Mouse (Mus musculus): Measurements from ENCODE around the gene Tnik.

The Tnik gene

DNA sequence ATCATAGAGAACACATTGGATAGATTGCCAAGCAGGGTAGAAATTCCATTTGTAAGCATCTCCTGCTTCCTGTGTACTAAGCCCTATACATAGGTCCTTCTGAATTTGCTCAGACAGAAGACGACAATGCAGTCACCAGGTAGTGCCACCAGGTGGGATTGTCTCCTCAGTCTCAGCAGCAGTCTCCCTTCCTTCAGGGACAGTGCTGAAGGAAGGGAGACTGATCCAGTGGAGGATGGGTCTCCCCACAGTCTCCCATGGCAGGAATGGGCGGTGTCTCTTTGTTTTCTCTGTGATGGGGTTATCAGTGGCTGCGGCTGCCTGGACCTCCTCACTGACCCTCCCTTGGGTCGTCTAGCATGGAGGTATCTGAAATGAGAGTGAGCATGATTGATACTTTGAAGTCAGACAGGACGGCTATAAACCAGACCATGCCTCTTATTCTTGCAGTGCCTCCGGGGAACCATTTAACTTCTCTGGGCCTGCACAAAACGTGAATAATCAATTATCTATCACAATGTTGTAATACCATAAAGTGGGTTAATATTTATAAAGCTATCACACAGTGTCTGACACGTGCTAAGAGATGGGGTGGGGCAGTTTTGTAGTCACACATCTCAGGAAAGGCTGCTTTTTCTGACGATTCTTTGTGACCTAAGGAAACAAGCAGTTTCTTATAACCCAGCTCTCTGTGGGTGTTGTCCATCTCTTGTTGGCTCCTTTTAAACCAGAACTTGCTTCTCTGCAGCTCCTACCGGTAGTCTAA lies 285.1 kb downstream of the Tnik start:
- DNase-seq (ENCODE audit: low read depth, low spot score), result no peak

DNA sequence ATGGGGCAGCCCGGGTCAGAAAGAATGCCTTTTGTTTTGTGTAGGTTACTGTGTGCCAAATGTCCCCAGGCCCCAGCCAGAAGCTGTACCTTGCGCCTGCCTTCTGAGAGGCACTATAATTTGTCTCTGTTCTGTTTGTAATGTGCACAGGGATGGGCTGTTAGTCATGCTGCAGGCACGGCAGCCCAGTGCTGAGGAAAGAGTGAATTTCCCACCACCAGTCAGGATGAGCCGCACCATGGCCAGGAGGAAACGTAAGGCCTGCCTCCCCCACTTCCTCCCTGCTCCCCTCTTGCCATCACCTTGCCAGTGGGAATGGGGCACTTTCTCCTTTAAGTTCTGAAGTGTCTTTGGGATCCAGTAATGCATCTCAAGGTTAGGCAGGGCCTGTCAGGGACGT lies 286.4 kb downstream of the Tnik start:
- DNase-seq (ENCODE audit: low read depth, low spot score), result no peak

DNA sequence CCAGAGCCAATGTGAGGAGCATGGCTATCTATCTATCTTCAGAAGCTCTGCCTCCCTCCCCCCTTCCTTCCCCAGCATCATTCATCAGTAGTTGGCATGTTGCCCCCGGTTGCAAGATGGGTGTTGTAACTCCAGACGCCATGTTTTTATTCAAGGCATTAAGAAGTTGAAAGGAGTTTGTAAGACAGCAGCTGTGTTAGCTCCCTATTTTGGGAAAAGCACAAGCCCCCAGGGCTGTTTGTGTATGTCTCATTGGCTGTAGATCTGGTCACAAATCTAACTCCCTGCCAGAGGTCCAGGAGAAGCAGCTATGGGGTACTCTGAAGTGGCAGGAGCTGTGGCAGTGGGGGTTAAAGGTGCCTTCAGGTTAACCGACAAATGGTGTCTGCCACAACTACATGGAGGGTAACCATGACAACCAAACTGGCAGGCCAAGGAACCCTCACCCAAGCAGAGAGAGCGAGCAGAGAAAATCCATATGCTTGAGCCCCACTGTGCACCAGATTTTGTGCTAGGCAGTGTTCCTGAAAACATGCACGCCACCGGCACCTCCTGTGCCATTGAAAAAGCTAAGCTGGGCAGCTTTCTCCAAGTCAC lies 287.6 kb downstream of the Tnik start:
- no peak for DNase-seq (ENCODE audit: low read depth, low spot score)

DNA sequence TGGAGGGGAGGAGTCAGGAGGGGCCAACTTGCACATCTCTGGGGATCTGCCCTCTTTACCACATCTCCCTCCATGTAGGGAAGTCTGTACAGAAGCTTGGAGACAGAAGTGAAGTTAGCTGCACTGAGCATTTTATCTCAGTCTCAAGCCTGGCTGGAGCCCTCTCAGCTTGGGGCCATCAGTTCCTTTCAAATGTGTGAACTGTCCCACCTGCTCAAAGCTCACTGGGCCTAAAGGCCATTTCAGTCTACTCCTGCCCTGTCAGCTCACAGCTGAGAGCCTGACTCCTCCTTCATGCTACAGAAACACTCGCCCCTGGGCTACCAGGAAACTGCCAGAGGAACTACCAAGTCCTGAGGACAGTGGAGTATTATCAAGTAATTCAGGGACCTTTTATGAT lies 288.7 kb downstream of the Tnik start:
- DNase-seq (ENCODE audit: low read depth, low spot score), result no peak

DNA sequence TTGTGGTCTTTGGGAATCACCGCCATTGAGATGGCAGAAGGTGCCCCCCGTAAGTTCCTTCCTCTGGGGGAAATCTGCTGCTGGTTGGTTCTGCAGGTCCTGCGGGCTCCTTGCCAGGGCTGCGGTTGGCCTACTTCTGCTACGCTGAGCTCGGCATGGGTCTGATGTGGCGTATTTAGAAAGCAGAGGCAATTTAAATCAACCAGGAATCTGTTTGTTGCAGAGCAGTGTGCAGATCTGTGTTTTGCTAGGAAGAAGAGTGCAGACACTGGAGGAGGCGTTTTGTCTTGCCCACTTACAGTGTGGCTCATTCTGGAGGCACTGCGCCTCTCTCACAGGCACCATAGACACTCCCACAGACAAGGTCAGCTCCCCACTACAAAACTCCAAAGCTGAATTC lies 291.9 kb downstream of the Tnik start:
- no peak for DNase-seq (ENCODE audit: low read depth, low spot score)

DNA sequence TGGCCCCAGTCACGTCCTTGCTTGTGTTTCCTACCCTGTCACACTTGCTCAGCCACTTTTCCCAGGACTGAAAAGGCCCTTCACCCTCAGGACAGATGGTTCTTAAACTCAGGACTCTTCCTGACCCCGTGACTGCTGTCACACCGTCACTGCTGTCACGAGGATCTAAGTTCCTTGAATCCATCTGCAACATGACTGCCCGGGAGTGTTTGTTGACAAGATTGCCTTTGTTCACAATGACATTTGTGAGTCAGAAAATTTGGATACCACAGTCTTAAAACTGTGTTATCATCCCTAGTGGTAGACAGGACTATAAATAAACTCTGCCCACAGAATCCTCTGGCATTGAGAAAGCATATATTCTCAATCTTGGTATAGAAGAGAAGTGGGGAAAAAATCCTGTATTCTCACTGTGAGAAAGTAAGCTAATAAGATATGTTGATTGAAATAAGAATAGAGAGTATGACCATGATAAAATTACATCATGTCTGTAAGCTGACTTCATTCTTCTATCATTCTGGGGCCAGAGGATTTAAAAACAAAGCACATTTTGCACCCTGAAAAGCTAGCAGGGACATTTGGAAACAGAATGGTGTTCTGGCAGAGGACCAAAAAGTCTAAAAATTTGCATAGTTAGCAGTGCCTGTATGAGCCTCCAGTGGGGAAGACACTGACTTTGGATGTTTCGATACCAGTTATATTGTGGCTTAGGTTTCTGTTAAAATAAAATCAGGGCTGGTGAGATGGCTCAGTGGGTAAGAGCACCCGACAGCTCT lies 293.0 kb downstream of the Tnik start:
- DNase-seq (ENCODE audit: low read depth, low spot score), result no peak

DNA sequence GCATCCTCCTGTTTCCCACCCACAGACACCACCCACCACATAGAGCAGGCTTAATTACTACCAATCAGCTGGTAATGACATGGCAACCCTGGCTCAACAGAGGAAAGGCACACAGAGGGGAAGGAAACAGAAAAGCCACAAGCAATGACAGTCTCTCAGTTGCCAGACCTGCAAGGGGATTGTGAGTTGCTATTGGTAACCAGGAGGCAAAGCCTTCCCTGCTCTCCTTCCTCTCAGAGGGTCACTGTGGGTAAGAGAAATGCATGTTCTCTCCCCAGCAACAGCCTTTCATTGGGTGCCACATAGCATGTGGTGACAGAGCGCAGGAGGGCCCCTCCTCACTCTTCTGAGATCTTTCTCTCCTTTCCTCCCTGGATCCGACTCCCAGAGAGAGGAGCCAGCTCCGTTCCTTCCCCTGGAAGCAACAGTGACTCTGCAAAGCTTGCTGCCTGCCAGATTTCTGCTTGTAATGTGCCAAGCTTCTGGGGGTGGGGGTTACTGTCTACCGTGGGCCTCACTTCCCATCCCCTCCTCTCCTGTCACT lies 295.4 kb downstream of the Tnik start:
- DNase-seq (ENCODE audit: low read depth, low spot score), result no peak

DNA sequence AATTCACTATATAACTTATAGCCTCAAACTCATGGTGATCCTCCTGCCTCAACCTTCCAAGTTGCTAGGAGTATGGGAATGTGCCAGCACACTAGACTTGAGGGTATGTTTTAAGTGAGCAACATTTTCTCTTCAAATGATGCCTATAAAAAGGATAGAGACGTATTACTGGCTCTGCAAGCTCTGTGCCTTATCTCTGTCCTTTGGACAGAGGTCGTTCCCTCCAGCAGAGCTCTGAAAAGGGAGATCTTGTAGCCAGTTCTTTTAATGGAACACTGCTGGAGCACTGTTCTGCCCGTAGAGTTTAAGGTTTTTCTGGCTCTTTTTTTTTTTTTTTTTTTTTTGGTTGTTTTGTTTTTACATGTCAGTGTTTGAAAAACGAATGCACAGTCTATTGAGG lies 298.4 kb downstream of the Tnik start:
- DNase-seq (ENCODE audit: low read depth, low spot score), result no peak

DNA sequence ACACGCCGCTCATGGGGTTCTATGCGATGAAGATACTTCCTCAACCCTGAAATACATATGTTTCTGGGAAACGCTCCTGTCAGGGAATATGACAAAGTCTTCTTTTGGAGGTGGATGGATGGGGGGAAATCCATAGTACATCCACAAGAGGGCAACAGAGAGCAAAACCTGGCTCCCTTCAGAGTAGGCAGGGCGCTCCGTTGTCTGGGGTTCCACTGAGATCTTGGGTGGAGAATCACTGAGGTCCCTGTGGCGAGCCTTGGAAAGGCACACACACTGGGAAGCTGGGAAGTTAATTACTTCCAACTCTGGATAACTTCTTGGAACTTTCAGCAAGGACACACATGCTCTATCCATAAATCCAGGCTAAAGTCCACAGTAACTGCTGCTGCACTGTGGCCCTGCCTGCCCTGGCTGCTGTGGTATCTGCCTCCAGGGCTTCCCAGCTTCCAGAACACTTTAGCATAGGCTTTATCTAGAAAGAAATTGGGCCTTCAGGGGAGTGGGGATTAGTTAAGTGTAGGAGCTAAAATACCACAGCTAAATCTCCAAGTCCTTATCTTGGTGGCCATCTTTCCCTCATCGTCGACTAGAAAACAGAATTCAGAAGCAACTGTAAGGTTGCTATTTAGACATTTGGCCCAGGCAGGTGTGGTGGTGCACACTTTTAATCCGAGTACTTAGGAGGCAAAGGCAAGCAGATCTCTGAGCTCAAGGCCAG lies 299.8 kb downstream of the Tnik start:
- DNase-seq (ENCODE audit: low read depth, low spot score), result no peak

DNA sequence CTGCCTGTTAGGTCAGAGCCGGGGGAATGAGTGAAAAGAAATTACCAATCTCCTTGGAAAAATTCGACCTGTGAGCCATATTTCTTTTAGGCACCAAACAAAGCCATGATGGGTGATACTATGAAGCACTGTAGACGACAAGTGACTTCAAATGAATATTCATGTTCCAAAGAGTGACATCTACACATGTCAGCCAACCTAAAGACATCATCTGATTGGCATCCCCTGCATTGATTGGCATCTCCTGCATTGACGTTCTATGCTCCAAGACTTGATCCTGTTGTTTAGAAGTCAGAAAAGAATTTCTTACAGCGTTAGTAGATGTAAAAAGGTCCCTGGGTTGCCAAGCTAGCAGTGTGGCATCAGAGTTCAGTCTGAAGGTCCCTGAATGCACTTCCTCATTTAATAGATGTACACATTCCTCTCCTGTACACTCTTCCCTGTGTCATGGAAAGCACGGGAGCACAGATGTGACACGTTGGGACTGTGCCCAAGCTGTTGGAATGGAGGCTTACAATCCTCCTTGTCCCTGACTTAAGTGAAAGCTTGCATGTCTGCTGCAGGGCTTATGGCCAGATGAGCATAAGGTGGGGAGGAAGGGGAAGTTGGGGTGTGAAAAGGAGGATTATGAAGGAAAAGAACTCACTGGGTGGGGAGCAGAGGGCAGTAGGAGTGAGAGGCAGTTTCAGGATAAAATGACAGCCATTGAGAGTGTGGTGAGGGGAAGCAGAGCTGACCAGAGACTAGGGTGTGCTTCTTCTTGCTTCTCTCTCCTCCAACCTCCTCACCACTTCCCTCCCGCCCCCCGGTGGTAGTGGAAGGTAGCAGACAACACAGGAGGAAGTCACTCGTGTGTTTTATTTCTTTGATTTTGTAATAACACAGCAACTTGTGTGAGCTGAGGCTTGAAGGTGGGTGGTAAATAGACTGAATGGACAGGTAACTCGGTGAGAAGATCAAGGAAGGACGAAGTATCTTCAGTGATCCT lies 301.6 kb downstream of the Tnik start:
- DNase-seq (ENCODE audit: low read depth, low spot score), result no peak

DNA sequence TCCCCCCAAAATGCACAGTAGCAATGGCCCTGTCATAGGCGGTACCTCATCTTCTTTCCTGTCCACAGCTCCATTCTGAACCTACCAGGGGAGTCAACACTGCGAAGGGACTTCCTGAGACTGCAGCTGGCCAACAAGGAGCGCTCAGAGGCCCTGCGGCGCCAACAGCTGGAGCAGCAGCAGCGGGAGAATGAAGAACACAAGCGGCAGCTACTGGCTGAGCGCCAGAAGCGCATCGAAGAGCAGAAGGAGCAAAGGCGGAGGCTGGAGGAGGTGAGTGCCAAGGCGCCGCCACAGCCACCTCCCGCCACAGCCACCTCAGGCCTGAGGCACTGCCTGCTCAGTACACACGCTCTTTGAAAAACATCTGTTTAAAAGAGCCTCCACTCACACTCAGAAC lies 314.3 kb downstream of the Tnik start:
- no peak for DNase-seq (ENCODE audit: low read depth, low spot score)

DNA sequence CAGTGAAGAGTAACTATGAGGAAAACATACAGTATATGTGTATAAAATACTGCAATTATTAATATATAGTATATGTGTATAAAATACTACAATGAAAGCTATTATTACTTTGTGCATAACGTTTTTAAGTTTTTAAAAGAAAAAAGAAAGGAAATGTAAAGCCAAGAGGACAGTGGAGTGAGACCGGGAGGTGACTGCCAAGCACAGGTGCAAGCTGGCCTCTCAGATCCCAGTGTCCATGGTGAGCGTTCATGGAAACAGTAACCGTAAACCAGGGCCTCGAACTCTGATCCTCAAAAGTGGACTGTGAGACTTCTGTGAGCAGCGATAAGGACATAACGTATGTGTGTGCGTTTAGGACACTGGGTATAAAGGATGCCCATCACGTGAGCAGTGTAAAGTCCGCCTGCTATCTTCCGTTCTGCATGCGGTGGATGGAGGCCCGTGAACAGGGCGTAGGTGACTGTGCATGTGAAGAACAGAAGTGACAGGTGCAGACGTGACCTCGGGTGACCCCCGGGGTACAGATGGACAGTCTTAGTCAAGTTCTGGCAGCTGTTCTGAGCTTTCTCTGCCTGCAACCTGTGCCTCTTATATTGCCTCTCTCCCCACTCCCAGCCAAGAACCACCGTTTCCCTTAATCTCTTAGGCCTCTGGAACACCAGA lies 316.1 kb downstream of the Tnik start:
- no peak for DNase-seq (ENCODE audit: low read depth, low spot score)

DNA sequence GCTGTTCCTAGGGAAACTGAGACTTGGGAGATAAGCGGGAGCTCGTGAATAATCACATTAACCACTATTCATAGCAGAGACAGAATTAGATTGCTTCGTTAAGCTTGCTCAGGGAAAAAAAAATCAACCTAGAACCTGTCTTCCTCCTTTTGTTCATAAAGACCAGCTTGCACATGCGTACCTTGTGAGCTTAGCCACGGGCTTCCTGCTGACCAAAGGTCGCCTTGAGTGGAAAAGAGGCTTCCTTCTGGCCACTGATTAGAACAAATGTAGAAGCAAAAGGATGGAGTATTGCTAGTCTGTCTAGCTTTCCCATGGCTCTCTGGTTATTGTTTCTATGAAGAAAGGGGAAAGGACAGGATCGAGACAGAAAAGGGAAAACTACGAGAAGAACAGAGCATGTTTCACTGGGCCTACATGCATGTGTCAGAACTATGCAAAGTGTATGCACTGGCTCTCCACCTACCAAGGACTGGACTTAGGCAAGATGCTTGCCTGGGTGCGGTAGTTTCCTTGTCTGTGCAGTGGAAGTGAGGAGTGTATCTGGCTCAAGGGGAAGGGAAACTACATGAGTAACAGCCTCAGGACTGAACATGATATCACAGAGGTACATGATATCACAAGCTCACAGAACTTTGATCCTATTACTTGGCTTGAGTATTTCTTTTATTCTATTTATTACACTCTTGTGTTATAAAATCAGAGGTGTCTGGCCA lies 322.9 kb downstream of the Tnik start:
- DNase-seq (ENCODE audit: low read depth, low spot score), result no peak

DNA sequence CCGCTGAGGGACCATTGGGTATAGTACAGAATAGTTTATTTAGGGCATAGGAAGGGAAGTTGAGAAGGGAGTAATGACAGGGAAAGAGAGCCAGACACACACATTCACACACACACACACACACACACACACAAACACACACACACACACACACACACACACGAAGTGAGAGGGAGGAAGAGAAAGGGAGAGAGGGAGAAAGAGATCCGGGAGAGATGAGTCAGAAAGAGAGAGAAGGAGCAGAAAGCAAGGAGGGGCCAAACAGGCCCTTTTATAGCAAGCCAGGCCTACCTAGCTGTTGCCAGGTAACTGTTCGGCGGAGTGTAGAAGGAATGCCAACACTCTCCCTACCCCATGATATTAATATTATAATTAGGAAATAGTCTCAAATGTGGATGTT lies 324.8 kb downstream of the Tnik start:
- DNase-seq (ENCODE audit: low read depth, low spot score), result no peak

DNA sequence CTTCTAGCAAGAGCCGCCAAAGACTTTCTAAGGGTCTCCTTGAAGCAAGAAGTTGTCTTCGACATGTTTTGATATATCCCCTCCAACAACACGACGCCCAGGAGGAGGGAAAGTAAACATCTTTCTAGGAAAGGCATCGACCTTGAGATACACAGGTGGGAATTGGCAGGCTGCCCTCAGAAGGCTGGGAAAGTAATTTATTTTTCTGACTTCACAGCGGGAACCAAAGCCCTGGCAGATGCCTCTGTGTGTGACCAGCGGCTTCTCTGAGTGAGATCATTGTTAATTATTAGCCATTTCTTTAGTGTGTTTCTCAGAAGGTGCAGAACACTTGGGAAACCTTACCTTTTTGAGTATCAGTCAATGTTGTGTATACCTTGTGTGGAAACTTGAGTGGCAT lies 328.3 kb downstream of the Tnik start:
- no peak for DNase-seq (ENCODE audit: low read depth, low spot score)

DNA sequence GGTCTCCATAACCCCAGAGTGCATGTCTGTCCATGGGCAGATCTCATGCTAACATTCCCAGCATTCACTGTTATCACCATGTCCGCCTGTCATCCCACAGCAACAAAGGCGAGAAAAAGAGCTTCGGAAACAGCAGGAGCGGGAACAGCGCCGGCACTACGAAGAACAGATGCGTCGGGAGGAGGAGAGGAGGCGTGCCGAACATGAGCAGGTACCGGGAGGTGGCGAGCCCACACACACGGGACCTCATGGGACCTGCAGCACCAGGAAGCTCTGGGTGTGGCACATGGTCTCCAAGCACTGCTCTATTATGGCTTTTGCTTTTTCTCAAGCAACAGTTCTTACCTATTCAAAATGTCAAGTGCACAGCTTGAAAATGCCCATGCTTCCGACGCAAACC lies 330.9 kb downstream of the Tnik start:
- no peak for DNase-seq (ENCODE audit: low read depth, low spot score)

DNA sequence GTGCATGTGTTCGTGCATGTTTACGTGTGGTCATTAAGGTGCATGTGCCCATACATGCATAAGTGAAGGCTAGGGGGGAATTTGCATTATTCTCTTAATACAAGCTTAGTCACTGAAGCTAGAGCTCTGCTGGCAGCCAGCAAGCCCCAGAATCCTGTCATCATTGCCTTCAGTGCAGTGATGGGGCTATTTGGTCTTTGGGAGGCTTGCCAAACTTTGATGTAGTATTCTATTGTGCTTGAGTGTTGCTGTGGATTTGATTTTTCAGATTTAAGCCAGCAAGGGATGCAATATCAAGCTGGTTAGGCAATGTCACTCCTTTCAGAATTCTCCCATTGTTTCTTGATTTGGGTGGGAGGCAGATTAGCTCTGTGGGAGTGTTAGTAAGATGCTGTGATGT lies 336.5 kb downstream of the Tnik start:
- no peak for DNase-seq (ENCODE audit: low read depth, low spot score)

DNA sequence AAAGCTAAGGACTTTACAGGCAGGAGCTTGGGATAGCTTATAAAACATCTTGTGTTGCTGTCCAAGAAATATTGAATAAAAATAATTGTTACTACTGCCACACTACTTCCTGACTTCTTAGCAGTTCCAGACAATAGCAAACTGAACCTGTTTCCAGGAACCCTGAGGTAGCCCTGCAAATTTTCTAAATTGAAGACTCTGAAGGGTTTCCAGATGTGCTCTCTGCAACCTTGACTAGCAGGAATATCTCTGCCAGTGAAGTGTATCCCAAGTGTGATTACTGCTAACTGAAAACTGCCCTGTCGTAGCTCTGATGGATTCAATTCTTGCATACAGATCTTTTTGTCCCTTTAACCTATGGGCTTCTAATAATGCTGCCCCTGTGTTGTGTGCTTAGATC lies 343.7 kb downstream of the Tnik start:
- no peak for DNase-seq (ENCODE audit: low read depth, low spot score)

DNA sequence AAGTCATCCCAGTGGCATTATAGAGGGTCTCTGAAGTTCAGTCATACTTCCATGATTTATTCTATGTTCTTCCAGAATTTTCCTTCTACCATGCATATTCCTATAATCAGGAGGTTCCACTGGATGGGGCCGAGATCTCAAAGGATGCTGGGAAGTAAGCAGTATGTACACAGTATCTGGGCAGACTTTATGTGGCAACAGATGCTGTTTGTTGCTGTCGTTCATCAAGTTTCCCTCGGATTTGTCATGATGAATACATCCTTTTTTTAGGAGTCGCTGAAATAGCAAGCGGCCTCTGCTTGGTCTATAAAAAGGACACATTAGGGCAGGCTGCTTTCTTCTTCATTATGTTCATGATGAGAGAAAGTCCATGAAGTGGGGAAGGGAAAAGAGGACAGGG lies 349.3 kb downstream of the Tnik start:
- DNase-seq (ENCODE audit: low read depth, low spot score), result no peak

DNA sequence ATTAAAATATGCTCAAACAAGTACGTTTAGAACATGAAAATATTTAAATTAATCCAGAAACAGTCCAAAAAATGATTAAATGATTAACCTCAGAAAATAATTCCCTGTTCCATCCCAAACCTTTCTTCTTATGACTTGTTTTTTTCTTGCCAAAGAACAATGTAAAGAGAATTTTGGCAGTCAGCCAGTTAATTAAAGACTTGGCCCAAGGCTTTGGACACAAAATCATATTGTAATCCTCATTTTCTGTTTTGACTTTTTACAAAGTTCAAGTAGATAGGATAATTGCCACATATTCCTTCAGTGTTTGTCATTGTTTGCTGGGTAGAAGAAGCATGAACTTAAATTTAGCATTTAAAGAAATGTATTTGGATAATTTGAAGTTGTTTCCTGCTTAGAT lies 353.4 kb downstream of the Tnik start:
- DNase-seq (ENCODE audit: low read depth, low spot score), result no peak

Data from A20 (cell line).